Mouse (Mus musculus) forebrain, embryonic 15.5 days (tissue): Measurements from ENCODE around the gene Tnr. TPM values are rescaled to one million over a fixed set of nuclear protein-coding genes. Genes with fewer than 3 reads are reported as not detected.
A peak's percentile ranks its signal among the peaks of the same experiment; 100 is the strongest.

ENCODE experiments used
- ATAC-seq: fragments of 200-750 bp; cut with Nextera tagmentation; replicated peaks from 2 replicates; pipeline ENCODE4 v1.8.0; 2017; ENCODE audit warnings: mild to moderate bottlenecking, moderate TSS enrichment, moderate library complexity
- H3K27ac ChIP-seq: fragments of 300-500 bp; sonication (generic); replicated peaks from 2 replicates; pipeline ENCODE4 v1.5.1; 2015; ENCODE audit warnings: mild to moderate bottlenecking, inconsistent platforms
- H3K27me3 ChIP-seq: fragments of 300-500 bp; sonication (generic); 2 replicates; pipeline ENCODE4 v1.6.1; 2015; ENCODE audit warnings: inconsistent platforms
- H3K36me3 ChIP-seq: fragments of 300-500 bp; sonication (generic); 2 replicates; pipeline ENCODE4 v1.6.1; 2015; ENCODE audit warnings: mild to moderate bottlenecking, inconsistent platforms
- H3K4me1 ChIP-seq: fragments of 300-500 bp; sonication (generic); 2 replicates; pipeline ENCODE4 v1.6.1; 2015; ENCODE audit warnings: inconsistent platforms
- H3K4me2 ChIP-seq: fragments of 300-500 bp; sonication (generic); replicated peaks from 2 replicates; pipeline ENCODE4 v1.6.1; 2015; ENCODE audit warnings: mild to moderate bottlenecking, inconsistent platforms
- H3K4me3 ChIP-seq: fragments of 300-500 bp; sonication (generic); 2 replicates; pipeline ENCODE4 v1.5.1; 2015; ENCODE audit warnings: mild to moderate bottlenecking, inconsistent platforms
- H3K9ac ChIP-seq: fragments of 300-500 bp; sonication (generic); replicated peaks from 2 replicates; pipeline ENCODE4 v1.6.1; 2015; ENCODE audit warnings: mild to moderate bottlenecking, inconsistent platforms
- H3K9me3 ChIP-seq: fragments of 300-500 bp; sonication (generic); 2 replicates; pipeline ENCODE4 v1.6.1; 2016; ENCODE audit warnings: inconsistent platforms
- WGBS: fragments of 180-500 bp; shearing (Covaris S2); methylation state at CpG from one replicate; pipeline ENCODE4 v1.1.7; 2015; ENCODE audit warnings: mixed read lengths; 5-methylcytosine and 5-hydroxymethylcytosine counted together
- polyA plus RNA-seq: library from polyadenylated mRNA; unstranded; fragments of >200 nt; fragmentation: Nextera tagmentation; extraction: Ambion mirVana; gene quantifications from 2 replicates; pipeline ENCODE4 v1.2.1, GENCODE M21; 2015

Gene Tnr
- polyA plus RNA-seq, 1 experiment from 2014 or later = 6.7 TPM

- 28% methylated on average over 4 of the region's 4 CpGs for WGBS
- Histone ChIP-seq H3K4me3 (no peak overlapping the region), H3K27me3 (no peaks in the 10 kb centered on the region), H3K27ac (no peak overlapping the region), H3K4me2 (no peak overlapping the region), H3K9ac (no peak overlapping the region), H3K9me3 (no peaks in the 10 kb centered on the region), H3K36me3 (no peaks in the 10 kb centered on the region), H3K4me1 (no peaks in the 10 kb centered on the region)
- ATAC-seq = no peak
Measured at GRCm38 (mm10) chr1:159650486-159650885, 126.9 kb downstream of the Tnr start.

GRCm38 (mm10) chr1:159655241-159655640 lies 131.7 kb downstream of the Tnr start:
- Histone ChIP-seq H3K27ac (no peak overlapping the region), H3K9ac (no peak overlapping the region), H3K36me3 (no peaks in the 10 kb centered on the region), H3K4me2 (no peak overlapping the region), H3K4me1 (peaks cover 12% of the 10 kb centered on the region), H3K9me3 (no peaks in the 10 kb centered on the region), H3K27me3 (no peaks in the 10 kb centered on the region), H3K4me3 (no peak overlapping the region)
- 81% methylated on average over 3 of the region's 3 CpGs for WGBS
- ATAC-seq = no peak

GRCm38 (mm10) chr1:159657856-159658542 lies 134.4 kb downstream of the Tnr start:
- ATAC-seq = no peak
- H3K36me3 ChIP-seq = no peaks in the 10 kb centered on the region
- H3K4me3 ChIP-seq = no peak overlapping the region
- no peaks in the 10 kb centered on the region for H3K27me3 ChIP-seq
- no peak overlapping the region for H3K27ac ChIP-seq
- H3K4me1 ChIP-seq = peaks cover 21% of the 10 kb centered on the region
- H3K9ac ChIP-seq = no peak overlapping the region
- WGBS = 16% methylated on average over 11 of the region's 11 CpGs
- H3K9me3 ChIP-seq = no peaks in the 10 kb centered on the region
- H3K4me2 ChIP-seq = no peak overlapping the region

GRCm38 (mm10) chr1:159660620-159661501 lies 137.3 kb downstream of the Tnr start:
- Histone ChIP-seq H3K4me3 (no peak overlapping the region), H3K4me2 (no peak overlapping the region), H3K9me3 (no peaks in the 10 kb centered on the region), H3K27me3 (no peaks in the 10 kb centered on the region), H3K27ac (0 out of 2 replicates have a peak overlapping the region, but pooled peaks have one; percentile 4), H3K9ac (no peak overlapping the region), H3K36me3 (no peaks in the 10 kb centered on the region), H3K4me1 (peaks cover 36% of the 10 kb centered on the region)
- ATAC-seq = peak; percentile 80
- 23% methylated on average over 6 of the region's 6 CpGs for WGBS

GRCm38 (mm10) chr1:159664496-159664895 lies 140.9 kb downstream of the Tnr start:
- Histone ChIP-seq H3K4me3 (no peak overlapping the region), H3K36me3 (no peaks in the 10 kb centered on the region), H3K4me1 (peaks cover 24% of the 10 kb centered on the region), H3K27me3 (no peaks in the 10 kb centered on the region), H3K9me3 (no peaks in the 10 kb centered on the region), H3K27ac (peak overlapping the region; percentile 59), H3K4me2 (no peak overlapping the region), H3K9ac (no peak overlapping the region)
- WGBS = 60% methylated on average over 3 of the region's 3 CpGs
- ATAC-seq = 0 out of 2 replicates have a peak, but pooled peaks have one; percentile 27

GRCm38 (mm10) chr1:159664945-159665344 lies 141.4 kb downstream of the Tnr start:
- Histone ChIP-seq H3K4me1 (peaks cover 24% of the 10 kb centered on the region), H3K9me3 (no peaks in the 10 kb centered on the region), H3K36me3 (no peaks in the 10 kb centered on the region), H3K4me3 (no peak overlapping the region), H3K27ac (peak overlapping the region; percentile 59), H3K27me3 (no peaks in the 10 kb centered on the region), H3K9ac (no peak overlapping the region), H3K4me2 (no peak overlapping the region)
- WGBS = 66% methylated on average over 4 of the region's 4 CpGs
- 0 out of 2 replicates have a peak, but pooled peaks have one; percentile 44 for ATAC-seq

- Histone ChIP-seq H3K4me3 (peak overlapping the region; percentile 10; the same call in 1 of the 2 replicates), H3K27ac (peak overlapping the region; percentile 5), H3K9ac (0 out of 2 replicates have a peak overlapping the region, but pooled peaks have one; percentile 23), H3K9me3 (no peaks in the 10 kb centered on the region), H3K4me1 (peaks cover 14% of the 10 kb centered on the region), H3K36me3 (no peaks in the 10 kb centered on the region), H3K27me3 (no peaks in the 10 kb centered on the region), H3K4me2 (peak overlapping the region; percentile 37)
- ATAC-seq = peak; percentile 66
- 8% methylated on average over 16 of the region's 16 CpGs for WGBS
Measured at GRCm38 (mm10) chr1:159670629-159671150, 147.1 kb downstream of the Tnr start.

- H3K4me1 ChIP-seq = peaks cover 14% of the 10 kb centered on the region
- no peaks in the 10 kb centered on the region for H3K36me3 ChIP-seq
- H3K4me2 ChIP-seq = peak overlapping the region; percentile 37
- H3K27ac ChIP-seq = peak overlapping the region; percentile 5
- H3K9ac ChIP-seq = 0 out of 2 replicates have a peak overlapping the region, but pooled peaks have one; percentile 23
- WGBS = 77% methylated on average over 8 of the region's 8 CpGs
- H3K27me3 ChIP-seq = no peaks in the 10 kb centered on the region
- 0 out of 2 replicates have a peak, but pooled peaks have one; percentile 5 for ATAC-seq
- H3K4me3 ChIP-seq = no peak overlapping the region; the same call in 1 of the 2 replicates
- H3K9me3 ChIP-seq = no peaks in the 10 kb centered on the region
Measured at GRCm38 (mm10) chr1:159671181-159671580, 147.6 kb downstream of the Tnr start.

- Histone ChIP-seq H3K4me1 (peaks cover 20% of the 10 kb centered on the region), H3K9me3 (no peaks in the 10 kb centered on the region), H3K36me3 (no peaks in the 10 kb centered on the region), H3K27ac (no peak overlapping the region), H3K4me3 (no peak overlapping the region), H3K4me2 (no peak overlapping the region), H3K27me3 (no peaks in the 10 kb centered on the region), H3K9ac (no peak overlapping the region)
- 65% methylated on average over 1 of the region's 1 CpGs for WGBS
- ATAC-seq = no peak
Measured at GRCm38 (mm10) chr1:159674240-159674639, 150.7 kb downstream of the Tnr start.

- Histone ChIP-seq H3K9me3 (no peaks in the 10 kb centered on the region), H3K9ac (no peak overlapping the region), H3K4me2 (no peak overlapping the region), H3K4me3 (no peak overlapping the region), H3K27ac (no peak overlapping the region), H3K36me3 (no peaks in the 10 kb centered on the region), H3K4me1 (peaks cover 15% of the 10 kb centered on the region), H3K27me3 (no peaks in the 10 kb centered on the region)
- 68% methylated on average over 4 of the region's 4 CpGs for WGBS
- no peak for ATAC-seq
Measured at GRCm38 (mm10) chr1:159675472-159675871, 151.9 kb downstream of the Tnr start.

- Histone ChIP-seq H3K9ac (no peak overlapping the region), H3K27ac (no peak overlapping the region), H3K9me3 (no peaks in the 10 kb centered on the region), H3K36me3 (no peaks in the 10 kb centered on the region), H3K4me3 (no peak overlapping the region), H3K4me1 (peaks cover 14% of the 10 kb centered on the region; the same call in 1 of the 2 replicates), H3K4me2 (no peak overlapping the region), H3K27me3 (no peaks in the 10 kb centered on the region)
- WGBS = 65% methylated on average over 10 of the region's 10 CpGs
- 0 out of 2 replicates have a peak, but pooled peaks have one; percentile 14 for ATAC-seq
Measured at GRCm38 (mm10) chr1:159678221-159678935, 154.8 kb downstream of the Tnr start.
